Mouse (Mus musculus) liver, adult 2 months (tissue): ENCODE data around the gene Adora2a. TPM values are rescaled to one million over a fixed set of nuclear protein-coding genes. Genes with fewer than 3 reads are reported as not detected.
"Not testable (repeated sequence)": the region's sequence is repeated elsewhere in the genome, so short reads cannot be mapped to it uniquely, and the experiment has no call there.

ENCODE experiments used
- DNase-seq: peaks from one replicate; pipeline ENCODE4 v3.0.0-alpha.2; 2011; ENCODE audit warnings: low read depth, low spot score; ENCODE audit errors: extremely low read depth
- H3K27ac ChIP-seq: fragments of 200-500 bp; replicated peaks from 2 replicates; pipeline ENCODE4 v1.5.1; 2012; ENCODE audit warnings: low read depth, mild to moderate bottlenecking, control low read depth, inconsistent platforms, low read length; ENCODE audit not compliant: insufficient read depth
- H3K27me3 ChIP-seq: fragments of 200-500 bp; 2 replicates; pipeline ENCODE4 v1.6.1; 2012; ENCODE audit warnings: mild to moderate bottlenecking, moderate library complexity, low read length, inconsistent platforms; ENCODE audit not compliant: control insufficient read depth, insufficient read depth
- H3K36me3 ChIP-seq: fragments of 200-500 bp; 2 replicates; pipeline ENCODE4 v1.6.1; 2012; ENCODE audit warnings: low read length, inconsistent platforms; ENCODE audit not compliant: control insufficient read depth, insufficient read depth
- H3K4me1 ChIP-seq: fragments of 200-500 bp; 2 replicates; pipeline ENCODE4 v1.6.1; 2011; ENCODE audit warnings: low read length; ENCODE audit not compliant: control insufficient read depth, insufficient read depth
- H3K4me3 ChIP-seq: fragments of 200-500 bp; 2 replicates; pipeline ENCODE4 v1.5.1; 2011; ENCODE audit warnings: low read depth, mild to moderate bottlenecking, control low read depth, low read length, moderate library complexity; ENCODE audit not compliant: insufficient read depth
- H3K79me2 ChIP-seq: fragments of 200-500 bp; 2 replicates; pipeline ENCODE4 v1.6.1; 2012; ENCODE audit warnings: inconsistent platforms, mild to moderate bottlenecking, low read length, moderate library complexity; ENCODE audit not compliant: control insufficient read depth, insufficient read depth
- H3K9ac ChIP-seq: fragments of 200-500 bp; 2 replicates; pipeline ENCODE4 v1.6.1; 2012; ENCODE audit warnings: low read depth, mild to moderate bottlenecking, control low read depth, inconsistent platforms, low read length
- CTCF ChIP-seq: fragments of 200-500 bp; IDR thresholded peaks from 2 replicates; pipeline ENCODE4 v1.5.1; 2011; ENCODE audit warnings: low read depth, low read length, control low read depth
- POLR2A ChIP-seq: fragments of 200-500 bp; IDR thresholded peaks from 2 replicates; pipeline ENCODE4 v1.6.1; 2011; ENCODE audit warnings: low read length, control low read depth; ENCODE audit not compliant: insufficient read depth; ENCODE audit errors: extremely low read depth
- WGBS: fragments of 180-500 bp; shearing (Covaris S2); methylation state at CpG from one replicate; pipeline ENCODE4 v1.1.7; 2018; 5-methylcytosine and 5-hydroxymethylcytosine counted together
- polyA plus RNA-seq: library from polyadenylated mRNA; depleted of rRNA; stranded (reverse); fragments of >200 nt; gene quantifications from 2 replicates; pipeline ENCODE4 v1.2.3, GENCODE M21; 2012
- total RNA-seq: library from RNA; depleted of rRNA; stranded (reverse); fragments of >200 nt; gene quantifications from 2 replicates; pipeline ENCODE4 v1.2.3, GENCODE M21; 2014

Gene Adora2a
- total and polyA plus RNA-seq, 2 experiments: 0.65 to 2.6 TPM

DNA sequence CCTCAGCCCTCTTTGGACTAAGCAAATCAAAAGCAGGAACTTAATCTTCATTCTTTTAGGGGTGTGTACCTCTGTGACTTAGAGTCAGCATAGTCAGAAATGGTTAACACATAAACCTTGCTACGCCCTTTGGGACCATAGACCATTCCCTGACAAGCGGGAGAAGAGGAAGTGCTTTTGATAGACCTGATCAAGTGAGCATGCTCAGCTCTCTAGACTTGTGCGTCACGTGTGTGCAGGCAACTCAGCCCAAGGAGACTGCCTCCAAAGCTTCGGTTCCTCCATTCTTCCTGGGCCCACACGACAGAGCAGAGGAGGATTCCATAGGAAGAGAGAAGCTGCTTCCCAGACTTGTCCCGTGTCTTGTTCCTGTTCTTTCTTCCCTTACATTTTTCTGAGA, 28.1 kb upstream of the Adora2a start:
- H3K9ac ChIP-seq: no peak overlapping the region
- no peaks in the 10 kb centered on the region for H3K4me1 ChIP-seq
- H3K27ac ChIP-seq: no peak overlapping the region
- H3K27me3 ChIP-seq: no peaks in the 10 kb centered on the region
- no peak for TF ChIP-seq POLR2A
- TF ChIP-seq CTCF: no peak
- DNase-seq: no peak
- H3K79me2 ChIP-seq: no peaks in the 10 kb centered on the region
- 78% methylated on average over 7 of the region's 7 CpGs for WGBS
- H3K4me3 ChIP-seq: no peak overlapping the region
- H3K36me3 ChIP-seq: peaks cover 5% of the 10 kb centered on the region

DNA sequence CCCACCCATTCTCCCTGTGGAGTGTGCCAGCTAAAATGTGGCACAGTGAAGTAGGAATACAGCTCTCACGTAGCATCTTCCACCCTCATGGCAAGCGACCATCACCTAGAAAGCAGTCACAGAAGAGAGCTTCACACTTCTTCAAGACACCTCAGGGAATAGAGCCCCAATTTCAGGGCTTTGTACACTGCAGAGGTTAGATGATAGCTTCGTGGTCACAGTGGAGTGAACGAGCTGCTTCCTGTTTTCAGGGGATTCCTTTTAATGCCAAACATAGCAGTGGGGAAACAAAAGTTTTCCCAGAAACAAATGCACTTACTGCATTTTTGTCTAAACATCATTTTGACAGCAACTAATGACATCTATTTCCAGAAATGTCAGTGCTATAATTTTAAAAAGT, 27.3 kb upstream of the Adora2a start:
- WGBS: 74% methylated on average over 4 of the region's 4 CpGs

GRCm38 (mm10) chr10:75290650-75291049, 26.0 kb upstream of the Adora2a start:
- Histone ChIP-seq H3K27ac (no peak overlapping the region), H3K4me3 (no peak overlapping the region), H3K9ac (no peak overlapping the region), H3K36me3 (peaks cover 4% of the 10 kb centered on the region), H3K27me3 (no peaks in the 10 kb centered on the region), H3K79me2 (no peaks in the 10 kb centered on the region), H3K4me1 (peaks cover 10% of the 10 kb centered on the region)
- 90% methylated on average over 5 of the region's 5 CpGs for WGBS
- TF ChIP-seq POLR2A: no peak
- TF ChIP-seq CTCF: no peak
- no peak for DNase-seq

More for the DNA sequence above, 27.3 kb upstream of the Adora2a start:
- no peak for DNase-seq
- peaks cover 5% of the 10 kb centered on the region for H3K36me3 ChIP-seq
- H3K4me1 ChIP-seq: peaks cover 5% of the 10 kb centered on the region
- H3K9ac ChIP-seq: no peak overlapping the region
- no peak overlapping the region for H3K27ac ChIP-seq
- no peak for TF ChIP-seq CTCF
- TF ChIP-seq POLR2A: no peak
- H3K4me3 ChIP-seq: no peak overlapping the region
- no peaks in the 10 kb centered on the region for H3K27me3 ChIP-seq
- H3K79me2 ChIP-seq: no peaks in the 10 kb centered on the region

GRCm38 (mm10) chr10:75291338-75291737, 25.3 kb upstream of the Adora2a start:
- no peaks in the 10 kb centered on the region for H3K79me2 ChIP-seq
- H3K27ac ChIP-seq: no peak overlapping the region
- no peak overlapping the region for H3K4me3 ChIP-seq
- no peak overlapping the region for H3K9ac ChIP-seq
- no peaks in the 10 kb centered on the region for H3K27me3 ChIP-seq
- WGBS: 100% methylated on average over 1 of the region's 1 CpGs
- DNase-seq: no peak
- peaks cover 4% of the 10 kb centered on the region for H3K36me3 ChIP-seq
- H3K4me1 ChIP-seq: peaks cover 10% of the 10 kb centered on the region
- no peak for TF ChIP-seq POLR2A
- no peak for TF ChIP-seq CTCF

GRCm38 (mm10) chr10:75292206-75292605, 24.5 kb upstream of the Adora2a start:
- not testable (repeated sequence) for DNase-seq, H3K36me3 ChIP-seq, H3K27ac ChIP-seq, H3K79me2 ChIP-seq, H3K27me3 ChIP-seq, H3K9ac ChIP-seq, H3K4me1 ChIP-seq, H3K4me3 ChIP-seq
- WGBS: 83% methylated on average over 8 of the region's 8 CpGs

DNA sequence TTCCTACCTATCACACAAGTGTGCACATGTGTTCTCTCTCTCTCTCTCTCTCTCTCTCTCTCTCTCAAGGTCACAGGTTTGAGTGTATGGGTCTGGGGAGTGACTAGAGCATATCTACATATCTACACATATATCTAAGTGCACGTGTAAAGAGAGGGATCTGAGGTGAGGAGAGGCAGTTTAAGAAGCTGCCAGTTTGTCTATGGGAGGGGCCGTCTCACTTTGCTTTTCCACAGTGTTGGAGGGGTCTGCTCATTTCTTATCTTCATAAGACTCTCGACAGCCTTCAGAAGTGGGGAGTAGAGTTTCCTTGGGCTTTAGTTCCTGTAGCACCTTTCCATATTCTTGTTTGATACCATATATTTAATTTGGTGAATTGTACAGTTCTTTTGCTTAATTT, 23.4 kb upstream of the Adora2a start:
- H3K9ac ChIP-seq: no peak overlapping the region
- 82% methylated on average over 3 of the region's 3 CpGs for WGBS
- DNase-seq: no peak
- H3K4me3 ChIP-seq: no peak overlapping the region
- H3K79me2 ChIP-seq: no peaks in the 10 kb centered on the region
- H3K4me1 ChIP-seq: peaks cover 10% of the 10 kb centered on the region
- H3K36me3 ChIP-seq: peaks cover 4% of the 10 kb centered on the region
- H3K27me3 ChIP-seq: no peaks in the 10 kb centered on the region
- H3K27ac ChIP-seq: no peak overlapping the region
- TF ChIP-seq CTCF: no peak
- TF ChIP-seq POLR2A: no peak
